Mouse (Mus musculus) liver, embryonic 11.5 days (tissue): Measurements from ENCODE around the gene Gja5. TPM values are rescaled to one million over a fixed set of nuclear protein-coding genes. Genes with fewer than 3 reads are reported as not detected.

Source experiments
- ATAC-seq: fragments of 200-750 bp; cut with Nextera tagmentation; replicated peaks from 2 replicates; pipeline ENCODE4 v1.8.0; 2017; ENCODE audit warnings: moderate number of reproducible peaks, mild to moderate bottlenecking, moderate TSS enrichment, moderate library complexity; ENCODE audit not compliant: low FRiP score
- DNase-seq: peaks from one replicate; pipeline ENCODE4 v3.0.0-alpha.2; 2017; ENCODE audit warnings: low spot score
- H3K27ac ChIP-seq: fragments of 300-500 bp; sonication (generic); 2 replicates; pipeline ENCODE4 v1.5.1; 2014; ENCODE audit warnings: mild to moderate bottlenecking, low read depth, low read length, control low read depth
- H3K27me3 ChIP-seq: fragments of 300-500 bp; sonication (generic); replicated peaks from 2 replicates; pipeline ENCODE4 v1.6.1; 2014; ENCODE audit warnings: low read length, mixed read lengths; ENCODE audit not compliant: control insufficient read depth, insufficient read depth
- H3K36me3 ChIP-seq: fragments of 300-500 bp; sonication (generic); 2 replicates; pipeline ENCODE4 v1.6.1; 2014; ENCODE audit warnings: mild to moderate bottlenecking, low read length, moderate library complexity, mixed read lengths; ENCODE audit not compliant: control insufficient read depth, insufficient read depth
- H3K4me1 ChIP-seq: fragments of 300-500 bp; sonication (generic); replicated peaks from 2 replicates; pipeline ENCODE4 v1.6.1; 2014; ENCODE audit warnings: low read length, mixed read lengths; ENCODE audit not compliant: control insufficient read depth, insufficient read depth
- H3K4me2 ChIP-seq: fragments of 300-500 bp; sonication (generic); 2 replicates; pipeline ENCODE4 v1.6.1; 2014; ENCODE audit warnings: mild to moderate bottlenecking, control low read depth, moderate library complexity
- H3K4me3 ChIP-seq: fragments of 300-500 bp; sonication (generic); 2 replicates; pipeline ENCODE4 v1.5.1; 2014; ENCODE audit warnings: low read depth, low read length, control low read depth
- H3K9ac ChIP-seq: fragments of 300-500 bp; sonication (generic); 2 replicates; pipeline ENCODE4 v1.6.1; 2014; ENCODE audit warnings: low read depth, low read length, control low read depth
- H3K9me3 ChIP-seq: fragments of 300-500 bp; sonication (generic); 2 replicates; pipeline ENCODE4 v1.6.1; 2016; ENCODE audit warnings: low read length, inconsistent platforms, mixed read lengths; ENCODE audit not compliant: control insufficient read depth
- WGBS: fragments of 180-500 bp; shearing (Covaris S2); extraction: QIAGEN DNeasy Blood & Tissue Kit; methylation state at CpG from one replicate; pipeline ENCODE4 v1.1.7; 2014; 5-methylcytosine and 5-hydroxymethylcytosine counted together
- polyA plus RNA-seq: library from polyadenylated mRNA; unstranded; fragments of >200 nt; fragmentation: Nextera tagmentation; extraction: Ambion mirVana; gene quantifications from 2 replicates; pipeline ENCODE4 v1.2.1, GENCODE M21; 2014

Gja5 gene
- polyA plus RNA-seq, 1 experiment from 2014 or later = 1.8 TPM

DNA sequence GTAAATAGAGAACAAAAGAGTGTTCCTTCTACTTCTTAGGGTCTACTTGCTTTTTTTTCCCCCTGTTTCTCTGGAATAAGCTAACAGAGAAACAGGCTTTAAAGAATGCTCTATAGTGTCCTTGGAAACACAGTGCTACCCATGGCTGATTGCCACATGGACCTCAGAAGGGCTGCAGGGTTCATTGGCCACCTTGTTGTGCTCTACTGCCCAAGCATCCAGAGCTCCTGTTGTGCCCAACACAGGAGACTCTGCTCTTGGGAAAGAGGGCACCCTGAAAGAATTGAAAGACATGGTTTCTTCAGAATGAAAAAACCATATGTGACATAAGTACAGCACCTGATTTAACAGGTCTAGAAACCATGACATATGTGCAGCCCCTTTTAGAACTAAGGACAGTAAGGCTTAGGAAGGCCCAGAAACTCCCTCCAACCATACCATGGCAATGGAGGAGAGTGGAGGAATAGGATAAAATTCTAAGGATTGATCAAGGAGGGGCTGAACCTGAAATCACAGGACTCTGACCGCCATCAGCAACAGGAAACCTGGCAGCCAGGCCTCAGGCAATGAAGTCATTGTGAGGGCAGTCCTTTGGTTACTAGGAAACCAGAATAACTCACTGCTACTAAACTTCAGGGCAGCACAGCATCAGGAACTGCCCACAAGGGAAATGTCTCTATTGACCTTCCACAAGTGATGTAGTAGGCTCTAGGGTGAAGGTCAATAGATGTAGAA is 200.4 kb downstream of the Gja5 start:
- no peaks in the 10 kb centered on the region for H3K4me1 ChIP-seq
- DNase-seq = no peak
- H3K36me3 ChIP-seq = no peaks in the 10 kb centered on the region
- no peaks in the 10 kb centered on the region for H3K27me3 ChIP-seq
- H3K9ac ChIP-seq = no peak overlapping the region
- no peak for ATAC-seq
- H3K27ac ChIP-seq = no peak overlapping the region
- no peak overlapping the region for H3K4me2 ChIP-seq
- 70% methylated on average over 1 of the region's 1 CpGs for WGBS
- H3K4me3 ChIP-seq = no peak overlapping the region
- no peaks in the 10 kb centered on the region for H3K9me3 ChIP-seq

DNA sequence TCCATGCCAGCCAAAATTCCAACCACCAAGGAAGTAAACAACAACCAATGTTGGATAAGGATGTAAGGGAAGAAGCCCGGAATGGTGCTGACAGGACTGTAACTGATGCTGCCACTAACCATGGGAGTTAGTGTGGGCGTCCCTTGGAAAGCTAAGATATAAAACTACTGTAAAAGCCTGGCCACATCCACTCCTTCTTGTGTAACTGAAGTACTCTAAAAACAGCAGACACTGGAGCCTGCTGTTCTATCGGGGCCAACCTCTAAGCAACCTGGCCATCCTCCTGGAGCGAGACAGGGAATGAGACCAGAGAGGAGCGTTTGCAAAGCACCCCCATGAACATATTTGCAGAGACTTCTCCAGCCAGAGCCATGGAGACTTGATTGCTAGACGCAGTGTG is 213.0 kb downstream of the Gja5 start:
- WGBS = 78% methylated on average over 6 of the region's 6 CpGs
- Histone ChIP-seq H3K9ac (no peak overlapping the region), H3K4me3 (no peak overlapping the region), H3K36me3 (no peaks in the 10 kb centered on the region), H3K4me2 (no peak overlapping the region), H3K4me1 (no peaks in the 10 kb centered on the region), H3K27ac (no peak overlapping the region), H3K27me3 (no peaks in the 10 kb centered on the region), H3K9me3 (no peaks in the 10 kb centered on the region)
- DNase-seq (no peak), ATAC-seq (no peak)

DNA sequence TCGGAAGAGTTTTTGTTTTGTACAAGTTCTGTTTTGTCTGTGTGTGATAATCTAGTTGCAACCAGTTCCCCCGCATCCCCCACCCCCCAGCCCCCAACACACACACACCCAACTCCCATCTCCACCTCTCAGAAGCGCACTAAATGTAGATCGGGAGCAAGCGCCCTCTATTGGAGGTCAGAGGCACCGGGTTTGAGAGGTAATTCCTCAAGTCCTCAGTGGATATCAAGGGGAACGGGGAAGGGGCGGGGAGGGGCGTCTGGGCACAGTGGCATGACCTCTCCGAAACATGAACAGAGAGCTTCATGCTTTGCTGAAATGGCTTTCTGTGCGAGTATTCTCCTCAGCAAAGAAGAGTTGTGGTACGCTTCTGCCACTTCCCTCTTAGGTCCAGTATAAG is 213.8 kb downstream of the Gja5 start:
- 41% methylated on average over 12 of the region's 12 CpGs for WGBS
- ATAC-seq = no peak
- DNase-seq = no peak

DNA sequence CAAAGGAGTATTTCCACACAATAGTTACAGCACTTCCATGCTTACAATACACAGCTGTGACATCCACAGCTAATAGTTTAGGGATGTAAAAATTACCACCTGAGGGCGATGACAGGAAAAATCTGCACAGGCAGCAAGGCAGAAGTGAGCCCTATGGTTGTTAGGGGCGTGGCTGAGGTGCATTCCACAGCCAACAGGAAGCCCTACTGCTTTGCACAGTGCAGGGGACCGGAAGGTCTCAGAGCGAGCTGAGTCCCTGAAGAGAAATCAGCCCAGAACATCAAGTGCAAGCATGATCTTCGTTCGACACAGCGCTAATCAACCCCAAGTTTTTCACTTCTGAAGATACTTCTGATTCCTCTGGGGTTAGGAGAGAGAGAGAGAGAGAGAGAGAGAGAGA is 219.7 kb downstream of the Gja5 start:
- no peaks in the 10 kb centered on the region for H3K27me3 ChIP-seq
- no peaks in the 10 kb centered on the region for H3K9me3 ChIP-seq
- H3K27ac ChIP-seq = no peak overlapping the region
- no peak for DNase-seq
- H3K4me1 ChIP-seq = no peaks in the 10 kb centered on the region; the same call in 1 of the 2 replicates
- no peak overlapping the region for H3K4me2 ChIP-seq
- WGBS = 38% methylated on average over 7 of the region's 7 CpGs
- no peak overlapping the region for H3K4me3 ChIP-seq
- no peak overlapping the region for H3K9ac ChIP-seq
- no peaks in the 10 kb centered on the region for H3K36me3 ChIP-seq
- ATAC-seq = no peak

More for the DNA sequence above, 213.8 kb downstream of the Gja5 start:
- no peak overlapping the region for H3K9ac ChIP-seq
- no peaks in the 10 kb centered on the region for H3K36me3 ChIP-seq
- no peak overlapping the region for H3K4me2 ChIP-seq
- H3K27me3 ChIP-seq = no peaks in the 10 kb centered on the region
- H3K9me3 ChIP-seq = no peaks in the 10 kb centered on the region
- H3K4me1 ChIP-seq = no peaks in the 10 kb centered on the region
- H3K27ac ChIP-seq = no peak overlapping the region
- H3K4me3 ChIP-seq = no peak overlapping the region

Other genes starting within 250 kb of the Gja5 start
- 0.32 and 0.40 TPM in 2 replicates for gene Ankrd35, start 234.6 kb upstream of the Gja5 start, polyA plus RNA-seq
- 19.6 and 21.1 TPM in 2 replicates for gene Pias3, start 208.3 kb upstream of the Gja5 start, polyA plus RNA-seq
- gene Nudt17, start 196.1 kb upstream of the Gja5 start, polyA plus RNA-seq = 2.4 and 2.5 TPM in 2 replicates
- 41.4 and 44.1 TPM in 2 replicates for gene Polr3c, start 177.1 kb upstream of the Gja5 start, polyA plus RNA-seq
- 49.6 and 51.5 TPM in 2 replicates for gene Rnf115, start 177.0 kb upstream of the Gja5 start, polyA plus RNA-seq
- gene Pdzk1, start 75.4 kb upstream of the Gja5 start, polyA plus RNA-seq = 5.4 and 6.0 TPM in 2 replicates
- 0.12 and 0.19 TPM in 2 replicates for gene Cd160, start 75.3 kb upstream of the Gja5 start, polyA plus RNA-seq
- 50.2 and 53.0 TPM in 2 replicates for gene Gpr89, start 653 bp downstream of the Gja5 start, polyA plus RNA-seq
- not detected in 2 replicates for gene Gja8, start 21.3 kb downstream of the Gja5 start, polyA plus RNA-seq